Mouse (Mus musculus) bone marrow macrophage, adult 2 months (primary cell): Measurements from ENCODE around the gene Cts6. TPM values are rescaled to one million over a fixed set of nuclear protein-coding genes. Genes with fewer than 3 reads are reported as not detected.
"Not testable (repeated sequence)": the region's sequence is repeated elsewhere in the genome, so short reads cannot be mapped to it uniquely, and the experiment has no call there.

Source experiments
- H3K27ac ChIP-seq: 2 replicates; pipeline ENCODE4 v1.5.1; 2012; ENCODE audit warnings: low read depth, low read length; ENCODE audit not compliant: insufficient read depth
- H3K4me1 ChIP-seq: 2 replicates; pipeline ENCODE4 v1.6.1; 2012; ENCODE audit warnings: low read length; ENCODE audit not compliant: control insufficient read depth, insufficient read depth
- H3K4me3 ChIP-seq: 2 replicates; pipeline ENCODE4 v1.5.1; 2012; ENCODE audit warnings: mild to moderate bottlenecking, low read length, moderate library complexity; ENCODE audit not compliant: insufficient read depth
- CTCF ChIP-seq: IDR thresholded peaks from 2 replicates; pipeline ENCODE4 v1.5.1; 2012; ENCODE audit warnings: low read depth, mild to moderate bottlenecking, low read length, moderate library complexity
- POLR2A ChIP-seq: IDR thresholded peaks from 2 replicates; pipeline ENCODE4 v1.6.1; 2012; ENCODE audit warnings: mild to moderate bottlenecking, low read depth, low read length, borderline replicate concordance
- polyA plus RNA-seq: library from polyadenylated mRNA; stranded (reverse); fragments of >200 nt; gene quantifications from 2 replicates; pipeline ENCODE4 v1.2.4, GENCODE M21; 2012; ENCODE audit not compliant: missing spikeins, insufficient read depth, insufficient read length

Gene Cts6
- not detected in 2 replicates for polyA plus RNA-seq

DNA sequence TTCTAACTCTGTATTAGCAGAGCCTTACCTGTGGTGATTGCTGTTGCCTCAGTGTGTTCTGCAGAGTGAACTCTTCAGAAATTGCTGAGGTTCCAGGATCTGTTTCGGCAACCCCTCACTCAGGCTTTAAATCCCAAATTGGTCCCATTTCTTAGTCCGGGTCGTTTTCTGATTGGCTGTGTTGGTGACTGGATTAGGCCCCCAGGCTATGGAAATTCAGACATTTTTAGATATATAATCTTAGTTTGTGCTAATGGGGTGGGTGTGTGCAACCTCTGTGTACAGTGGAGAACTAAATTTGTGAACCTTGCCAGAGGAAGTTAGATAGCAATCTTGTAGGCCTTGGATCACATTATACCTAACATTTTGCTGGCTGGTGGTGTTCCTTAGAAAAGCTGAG is at the start of gene Cts6:
TSS of gene Cts6 (minus strand) at position 101 of the 400 bp plus-strand sequence.
- TF ChIP-seq POLR2A (no peak), CTCF (no peak)
- Histone ChIP-seq H3K4me1 (no peaks in the 10 kb centered on the region), H3K4me3 (no peak within 1 kb of the TSS), H3K27ac (no peak within 1 kb of the TSS)

DNA sequence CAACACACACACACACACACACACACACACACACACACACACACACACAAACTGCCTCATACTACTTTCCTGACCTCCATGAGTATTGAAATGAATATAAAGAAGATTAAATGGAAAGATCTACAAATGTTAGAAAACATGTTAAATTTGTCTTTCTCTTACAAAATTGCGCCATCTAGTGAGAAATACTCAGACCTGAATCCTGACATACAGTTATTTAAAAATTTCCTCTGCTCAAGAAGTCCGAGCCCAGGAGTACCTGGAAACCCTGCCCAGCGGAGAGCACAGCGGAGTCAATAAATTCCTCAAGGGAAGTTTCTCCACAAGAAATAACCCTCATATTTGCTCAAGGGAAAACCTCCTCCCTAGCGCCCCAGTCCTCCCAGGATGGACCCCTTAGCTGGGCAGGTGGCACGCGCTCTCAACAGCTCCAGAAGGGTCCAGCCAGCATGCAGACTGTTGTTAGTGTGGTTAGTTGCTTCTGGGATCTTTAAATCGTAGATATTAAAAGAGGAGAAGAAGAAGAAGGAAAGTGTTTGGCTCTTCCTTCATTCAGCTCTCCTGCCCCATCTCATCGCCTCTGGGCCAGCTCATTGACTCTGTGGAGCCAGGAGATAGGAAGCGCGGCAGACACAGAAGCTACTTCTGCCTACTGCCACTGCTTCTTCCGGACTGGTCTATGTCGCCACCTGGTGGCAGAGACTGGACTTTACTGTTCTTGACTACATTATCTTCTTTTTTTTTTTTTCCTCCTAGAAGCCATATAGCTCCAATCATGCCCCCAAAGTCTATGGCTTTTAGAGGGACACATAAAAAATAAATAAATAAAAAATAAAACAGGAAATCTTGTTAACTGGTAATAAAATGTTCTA is 38.1 kb upstream of the Cts6 start:
- no peak overlapping the region for H3K4me3 ChIP-seq
- TF ChIP-seq POLR2A (no peak), CTCF (peak; percentile 40; the same call in 1 of the 2 replicates)
- no peaks in the 10 kb centered on the region for H3K4me1 ChIP-seq
- H3K27ac ChIP-seq = no peak overlapping the region

DNA sequence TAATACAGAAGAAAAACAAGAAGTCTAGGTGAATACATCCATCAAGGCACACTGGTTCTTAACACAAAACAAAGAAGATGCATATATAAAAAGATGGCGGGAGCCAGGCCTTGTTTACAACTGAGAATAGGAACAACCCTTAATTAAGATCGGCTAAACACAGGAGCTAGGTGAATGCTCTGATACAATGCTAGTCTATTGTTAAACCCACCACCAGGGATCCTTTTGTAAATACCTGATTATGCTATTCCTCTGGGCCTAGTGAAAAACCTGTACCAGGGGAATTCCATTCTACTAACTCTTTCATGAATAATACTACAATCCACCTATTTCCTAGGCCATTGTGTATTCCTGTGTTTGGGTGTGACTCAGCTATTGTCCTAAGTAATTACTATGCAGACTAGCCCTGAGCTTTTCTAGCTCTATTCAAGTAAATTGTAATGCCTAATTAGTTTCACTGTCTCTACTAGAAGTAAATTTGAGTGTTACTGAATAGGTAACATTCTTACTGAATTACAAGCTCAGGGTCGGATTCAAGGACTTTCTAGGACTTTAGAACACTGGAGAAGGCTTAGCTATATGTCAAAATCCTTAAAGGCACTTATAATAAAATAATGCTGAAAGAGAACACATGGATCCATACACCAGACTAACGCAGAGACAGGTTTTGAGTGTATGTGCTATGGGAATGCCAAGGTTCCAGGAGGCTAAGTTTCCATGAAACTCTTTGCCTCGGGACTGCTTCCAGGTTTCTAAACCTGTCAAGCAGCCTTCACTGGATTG is 17.9 kb downstream of the Cts6 start:
- H3K4me1 ChIP-seq, H3K27ac ChIP-seq: not testable (repeated sequence)

GRCm38 (mm10) chr13:61164622-61165021 is 38.6 kb downstream of the Cts6 start:
- TF ChIP-seq CTCF (no peak), POLR2A (no peak)
- Histone ChIP-seq H3K27ac (no peak overlapping the region), H3K4me1 (no peaks in the 10 kb centered on the region), H3K4me3 (no peak overlapping the region)

More for the DNA sequence above, 17.9 kb downstream of the Cts6 start:
- H3K4me3 ChIP-seq = not testable (repeated sequence)

GRCm38 (mm10) chr13:61164156-61164555 is 39.1 kb downstream of the Cts6 start, which contains the start of gene Ctsr:
TSS of gene Ctsr (minus strand) at chr13:61164256.
- Histone ChIP-seq H3K27ac (no peak within 1 kb of the TSS), H3K4me3 (no peak within 1 kb of the TSS), H3K4me1 (no peaks in the 10 kb centered on the region)
- TF ChIP-seq CTCF = no peak
- TF ChIP-seq POLR2A = no peak

Other genes with a start within 250 kb of the Cts6 start
- gene Ctsj, start 197.5 kb downstream of the Cts6 start, polyA plus RNA-seq = not detected in 2 replicates
- gene Ctsq, start 162.8 kb downstream of the Cts6 start, polyA plus RNA-seq = not detected in 2 replicates
- not detected in 2 replicates for gene Ctsr, start 39.2 kb downstream of the Cts6 start, polyA plus RNA-seq
- gene Cts8, start 51.9 kb upstream of the Cts6 start, polyA plus RNA-seq = not detected in 2 replicates
- not detected in 2 replicates for gene Gm49398, start 85.4 kb upstream of the Cts6 start, polyA plus RNA-seq
- not detected in 2 replicates for gene Cts7, start 154.8 kb upstream of the Cts6 start, polyA plus RNA-seq